24 mouse cellular contexts compared by ENCODE assay signal in the genomic region with DNA sequence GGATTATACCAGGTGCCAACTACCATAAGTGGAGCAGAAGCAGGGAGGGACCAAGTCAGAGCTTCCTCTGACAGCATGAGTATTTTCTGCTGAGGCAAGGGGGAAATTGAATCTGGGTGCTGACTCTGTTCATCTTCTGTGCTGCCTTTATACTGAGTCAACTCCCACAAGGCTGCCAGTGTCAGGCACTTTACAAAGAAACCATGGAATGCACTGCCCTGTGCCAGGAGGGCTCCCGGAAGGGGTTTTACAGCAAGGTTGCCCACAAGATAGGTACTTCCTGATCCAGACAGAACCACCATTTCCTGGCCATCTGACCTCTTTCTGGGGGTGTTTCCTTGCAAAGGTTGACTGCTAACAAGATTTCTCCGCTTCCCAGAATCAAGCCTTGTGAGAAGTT.
DNase-seq lines count a peak whose midpoint lies in the region; ATAC-seq lines count a peak whose summit lies in the region.
"Had no signal": no experiment of that assay in that cellular context is flagged by ENCODE, and none has a peak within 500 bp of the region (broad histone marks: within the 10 kb centered on the region; RNA-seq: fewer than 3 reads in every experiment).

No protein-coding gene starts in this region.

- no peaks in the 10 kb centered on the region; the same call in 1 of the 2 replicates for H3K4me1 ChIP-seq in hindbrain, embryonic 16.5 days (ENCODE audit: control insufficient read depth, insufficient read depth, low read depth, low read length)
- no peaks in the 10 kb centered on the region for H3K4me1 ChIP-seq in midbrain, embryonic 16.5 days (ENCODE audit: control insufficient read depth, insufficient read depth, low read length)

- peaks cover 2% of the 10 kb centered on the region; the same call in 1 of the 2 replicates for H3K9me3 ChIP-seq in hindbrain, embryonic 16.5 days (ENCODE audit: control insufficient read depth, low read length)
- H3K9me3 ChIP-seq in midbrain, embryonic 16.5 days (replicated peaks; ENCODE audit: control insufficient read depth, low read length, poor library complexity, severe bottlenecking), result peaks cover 4% of the 10 kb centered on the region; the same call in 1 of the 2 replicates

- ATAC-seq in hematopoietic stem cell, adult 5-6 weeks (replicated peaks in 1 of 2; ENCODE audit: insufficient read depth in 1 of 2, low FRiP score in 2 of 2, low TSS enrichment in 1 of 2, low read depth in 1 of 2, poor library complexity in 2 of 2, severe bottlenecking in 2 of 2), result peak; percentile 67 to 70
- no peak for ATAC-seq in hindbrain, embryonic 16.5 days
- no peak for ATAC-seq in midbrain, embryonic 16.5 days
- no peak for ATAC-seq in megakaryocyte-erythroid progenitor cell, adult 5-6 weeks (replicated peaks; ENCODE audit: low FRiP score, low TSS enrichment, poor library complexity, severe bottlenecking)
- ATAC-seq: activated CD4-positive, CD25-positive, alpha-beta regulatory T cell, adult 4 months; CD4-positive, CD25-positive, alpha-beta regulatory T cell, adult 4 months; Patski had no signal

- no peaks in the 10 kb centered on the region for H3K27me3 ChIP-seq in hindbrain, embryonic 16.5 days (replicated peaks; ENCODE audit: control insufficient read depth, insufficient read depth, low read length)
- no peaks in the 10 kb centered on the region for H3K27me3 ChIP-seq in midbrain, embryonic 16.5 days (ENCODE audit: control insufficient read depth, insufficient read depth, low read depth, low read length)

- H3K9ac ChIP-seq in hindbrain, embryonic 16.5 days (ENCODE audit: low read depth, low read length), result no peak overlapping the region
- H3K9ac ChIP-seq in midbrain, embryonic 16.5 days (ENCODE audit: low read depth, low read length), result no peak overlapping the region

- no peak overlapping the region for H3K27ac ChIP-seq in hindbrain, embryonic 16.5 days (ENCODE audit: low read depth, low read length)
- H3K27ac ChIP-seq in midbrain, embryonic 16.5 days (ENCODE audit: low read length), result no peak overlapping the region

- no peaks in the 10 kb centered on the region for H3K36me3 ChIP-seq in hindbrain, embryonic 16.5 days (ENCODE audit: control insufficient read depth, insufficient read depth, low read length)
- H3K36me3 ChIP-seq in midbrain, embryonic 16.5 days (ENCODE audit: control insufficient read depth, insufficient read depth, low read length), result no peaks in the 10 kb centered on the region
- H3K36me3 ChIP-seq: G1E had no signal

- no peak overlapping the region for H3K4me2 ChIP-seq in hindbrain, embryonic 16.5 days (ENCODE audit: low read length)
- no peak overlapping the region for H3K4me2 ChIP-seq in midbrain, embryonic 16.5 days (ENCODE audit: low read length)

- peak; percentile 57 for DNase-seq in 3134 (ENCODE audit: extremely low read depth, insufficient read length, low spot score)
- DNase-seq in 3T3-L1 (ENCODE audit: low read depth, low spot score), result peak; percentile 34
- DNase-seq in Muller cell, postnatal 12 days (ENCODE audit: inconsistent ontology term), result peak; percentile 77
- no peak for DNase-seq in heart, adult 18-20 months
- DNase-seq: adrenal gland, adult 2 months; adrenal gland, adult 8-10 months; adrenal gland, postnatal 10 days; adrenal gland, postnatal 14 days; adrenal gland, postnatal 25 days; adrenal gland, postnatal 36 days; B cell, adult 2 months; cerebellum, adult 11 months; cerebellum, adult 11-12 months; cerebellum, adult 18-20 months; cerebellum, adult 2 months; cerebellum, adult 8-10 months had no signal

- WGBS in hindbrain, embryonic 16.5 days, result 86% methylated on average over 2 of the region's 2 CpGs
- 89% methylated on average over 2 of the region's 2 CpGs for WGBS in midbrain, embryonic 16.5 days

- no peak overlapping the region for H3K4me3 ChIP-seq in hindbrain, embryonic 16.5 days (ENCODE audit: low read length)
- no peak overlapping the region for H3K4me3 ChIP-seq in midbrain, embryonic 16.5 days (ENCODE audit: low read depth, low read length)

Comparison
In these comparisons a context has a peak if more than half of its experiments do, and no peak if none do; other contexts are left out.
1. DNase-seq: peak in 3134 (single experiment), 3T3-L1 (single experiment) and Muller cell, postnatal 12 days (single experiment); none in heart, adult 18-20 months (0 of 2).
2. ATAC-seq: peak in hematopoietic stem cell, adult 5-6 weeks (2 of 2); none in hindbrain, embryonic 16.5 days (single experiment), midbrain, embryonic 16.5 days (single experiment) and megakaryocyte-erythroid progenitor cell, adult 5-6 weeks (single experiment).